Mouse (Mus musculus) layer of hippocampus, postnatal 10 days (tissue): ENCODE results near the gene Rras2. TPM values are rescaled to one million over a fixed set of nuclear protein-coding genes. Genes with fewer than 3 reads are reported as not detected.
A peak's percentile ranks its signal among the peaks of the same experiment; 100 is the strongest.

Source experiments
- DNase-seq, 2 experiments: peaks; one replicate each; pipeline ENCODE4 v3.0.0; 2021; ENCODE audit warnings: low spot score in 2 of 2
- long read RNA-seq: library from polyadenylated mRNA; stranded (forward); transcript quantifications from one replicate; pipeline ENCODE4 v2.0.0, GENCODE M21; 2023
- total RNA-seq, 2 experiments: library from RNA; stranded (reverse); gene quantifications; 2 replicates each; pipeline ENCODE4 v1.2.3; 2021

The Rras2 gene
- 10 to 100 TPM; 65.5 to 70.8 TPM for total RNA-seq
- long read RNA-seq, transcript Rras2-201 (6 exons, 2,275 nt): major isoform, 45 of 59 reads
- long read RNA-seq, partial matches to known transcripts: 5 of 59 reads
- long read RNA-seq, other reads (novel, unspliced or antisense): 9 of 59 reads

GRCm38 (mm10) chr7:114117444-114117905 is at the start of gene Rras2:
TSS of gene Rras2 (minus strand) at chr7:114117781.
- DNase-seq: peak; percentile 82 to 88

DNA sequence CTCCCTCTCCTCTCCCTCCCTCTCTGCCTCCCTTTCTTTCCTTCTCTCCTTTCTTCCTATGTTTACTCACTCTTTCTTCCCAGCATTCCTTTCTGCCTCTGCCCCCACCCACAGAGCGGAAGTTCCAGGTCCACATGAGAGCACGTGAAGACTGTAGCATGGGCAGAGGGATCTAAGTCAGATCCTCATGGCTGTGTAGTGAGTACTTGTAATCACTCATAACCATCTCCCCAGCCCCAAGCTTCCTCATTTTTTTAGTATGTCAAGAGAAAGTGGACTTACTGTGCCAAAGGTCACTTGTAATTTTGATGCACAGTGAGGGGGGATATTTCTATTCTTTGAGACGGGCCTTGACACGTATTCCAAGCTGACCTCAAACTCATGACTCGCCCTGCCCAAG is 45.4 kb upstream of the Rras2 start:
- DNase-seq: no peak

DNA sequence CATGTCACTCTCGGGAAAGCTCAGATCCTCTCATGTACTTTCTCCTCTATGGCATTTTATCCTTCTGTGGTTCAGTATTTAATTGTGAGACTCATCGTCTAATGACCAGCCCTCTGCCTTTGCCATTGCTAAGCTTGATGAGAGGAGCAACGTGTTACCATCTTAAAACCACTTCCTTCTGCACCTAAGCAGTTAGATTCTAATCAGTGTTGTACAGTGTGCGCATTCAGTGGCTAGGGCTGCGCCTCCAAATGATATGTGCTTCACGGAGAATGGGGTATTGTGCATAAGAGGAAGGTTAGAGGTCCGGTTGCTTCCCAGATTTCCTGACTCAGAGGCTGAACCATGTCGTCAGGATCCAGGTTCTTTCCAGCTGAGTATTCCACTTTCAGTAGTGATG is 43.5 kb upstream of the Rras2 start:
- DNase-seq: no peak

DNA sequence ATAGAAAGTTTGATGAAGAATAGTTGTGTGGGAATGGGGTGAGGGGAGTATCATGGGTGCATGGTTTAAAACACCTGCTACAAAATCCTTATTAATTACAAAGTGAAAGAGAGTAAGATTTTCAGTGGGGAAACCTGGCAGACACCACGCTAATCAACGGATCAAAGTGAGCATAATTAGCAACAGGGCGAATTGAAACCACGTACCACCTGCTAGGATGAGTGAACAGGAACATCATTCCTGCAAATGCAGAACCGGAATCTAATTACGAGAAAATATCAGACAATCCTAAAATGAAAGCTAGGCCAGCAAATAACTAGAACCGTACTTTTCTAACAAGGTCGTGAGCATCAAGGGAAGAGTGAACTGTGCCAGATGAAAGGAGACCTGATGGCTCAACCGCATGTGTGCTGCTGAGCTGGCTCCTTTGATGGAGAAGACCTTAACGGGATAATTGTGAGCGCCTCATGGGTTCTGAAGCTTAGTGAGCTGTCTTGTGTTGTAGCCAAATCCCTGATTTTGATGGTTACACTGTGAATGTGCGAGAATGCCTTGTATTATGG is 40.2 kb upstream of the Rras2 start:
- DNase-seq: no peak

DNA sequence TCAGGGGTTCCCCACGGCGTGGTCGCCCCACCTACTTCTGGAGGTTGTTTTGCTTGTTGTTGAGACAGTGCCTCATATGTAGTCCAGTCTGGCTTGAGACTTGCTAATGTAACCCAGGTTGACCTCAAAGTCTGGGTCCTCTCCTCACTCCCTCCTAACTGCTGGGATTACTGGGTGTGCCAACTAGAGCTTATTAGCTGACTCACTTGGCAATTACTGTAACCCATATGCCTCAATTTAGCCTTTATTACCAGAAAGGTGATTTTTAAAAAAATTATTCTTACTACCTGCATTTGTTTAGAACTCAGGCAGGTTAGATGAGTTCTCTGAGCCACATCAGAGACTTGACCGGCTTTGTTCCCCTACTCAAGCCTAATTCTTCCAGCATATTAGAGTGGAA is 38.8 kb upstream of the Rras2 start:
- DNase-seq: no peak

- DNase-seq: no peak
Observed at GRCm38 (mm10) chr7:114155053-114155865, 37.7 kb upstream of the Rras2 start.

DNA sequence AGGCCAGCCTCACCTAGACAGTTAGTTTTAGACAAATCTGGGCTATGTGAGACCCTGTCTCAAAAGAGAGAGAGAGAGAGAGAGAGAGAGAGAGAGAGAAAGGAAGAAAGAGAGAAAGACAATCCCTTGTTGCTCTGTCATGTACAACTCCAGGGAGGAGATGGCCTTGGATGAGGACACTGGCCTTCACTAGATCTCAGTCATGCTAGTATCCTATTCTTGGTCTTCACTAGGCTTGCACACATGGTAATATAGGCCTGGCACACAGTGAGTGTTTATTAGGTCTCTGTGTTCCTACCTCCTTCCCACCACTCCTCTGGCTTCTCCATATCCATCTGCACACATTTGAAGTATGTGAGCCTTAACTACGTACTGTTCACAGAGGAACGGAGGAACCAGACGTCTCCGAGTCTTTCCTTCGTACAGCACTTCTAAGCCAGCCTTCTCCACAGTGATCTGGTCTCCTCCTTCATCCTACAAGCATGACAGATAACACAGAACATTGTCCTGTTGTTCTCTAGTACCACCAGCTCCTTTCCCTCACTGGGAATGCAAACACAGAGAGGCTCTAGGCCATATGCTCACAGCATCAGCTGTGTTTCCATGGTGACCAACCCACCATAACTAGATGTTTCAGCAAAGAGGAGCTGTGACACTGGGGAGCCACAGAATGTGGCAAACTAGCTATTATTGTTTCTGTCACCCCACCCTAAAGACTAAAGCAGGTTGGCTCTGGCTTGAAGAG is 33.6 kb upstream of the Rras2 start:
- DNase-seq: peak; percentile 36 to 50

DNA sequence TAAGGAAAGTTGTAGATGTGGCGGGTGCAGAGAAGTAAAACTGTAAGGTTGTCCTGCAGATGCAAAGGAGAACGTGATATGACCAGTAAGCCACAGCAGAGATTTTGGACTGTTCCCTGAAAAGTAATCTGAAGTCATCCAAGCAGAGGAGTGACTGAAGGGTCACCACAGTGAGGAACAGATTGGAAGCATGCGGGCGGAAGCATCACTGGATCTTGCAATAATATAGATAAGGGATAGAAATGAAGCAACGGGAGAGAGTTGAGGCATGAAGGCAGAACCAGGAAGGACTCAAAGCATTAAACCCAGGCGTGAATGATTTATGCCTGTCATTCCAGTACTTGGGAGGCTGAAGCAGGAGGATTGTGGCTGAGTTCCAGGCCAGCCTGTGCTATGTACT is 32.0 kb upstream of the Rras2 start:
- DNase-seq: no peak

- no peak for DNase-seq
Observed at GRCm38 (mm10) chr7:114149135-114149534, 31.6 kb upstream of the Rras2 start.

DNA sequence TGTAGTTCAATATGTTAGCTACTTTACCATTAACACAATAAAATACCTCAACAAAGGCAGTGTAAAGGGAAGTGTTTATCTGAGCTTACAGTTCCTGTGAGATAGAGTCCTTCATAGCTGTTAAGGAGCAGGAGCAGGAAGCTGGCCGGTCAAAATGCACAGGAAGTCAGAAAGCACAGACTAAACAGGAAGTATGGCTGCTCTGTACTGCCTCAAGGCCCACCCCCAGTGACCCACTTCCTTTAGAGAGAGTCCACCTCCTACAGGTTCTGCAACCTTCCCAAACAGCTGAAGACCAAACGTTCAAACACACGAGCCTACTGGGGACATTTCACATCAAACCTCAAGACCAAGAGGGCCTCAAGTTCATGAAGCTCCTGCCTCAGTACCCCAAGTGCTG is 28.3 kb upstream of the Rras2 start:
- DNase-seq: no peak

- no peak for DNase-seq
Observed at GRCm38 (mm10) chr7:114142151-114142798, 24.7 kb upstream of the Rras2 start.

GRCm38 (mm10) chr7:114140026-114140425 is 22.4 kb upstream of the Rras2 start:
- DNase-seq: no peak

- DNase-seq: no peak
Observed at GRCm38 (mm10) chr7:114139400-114139799, 21.8 kb upstream of the Rras2 start.

DNA sequence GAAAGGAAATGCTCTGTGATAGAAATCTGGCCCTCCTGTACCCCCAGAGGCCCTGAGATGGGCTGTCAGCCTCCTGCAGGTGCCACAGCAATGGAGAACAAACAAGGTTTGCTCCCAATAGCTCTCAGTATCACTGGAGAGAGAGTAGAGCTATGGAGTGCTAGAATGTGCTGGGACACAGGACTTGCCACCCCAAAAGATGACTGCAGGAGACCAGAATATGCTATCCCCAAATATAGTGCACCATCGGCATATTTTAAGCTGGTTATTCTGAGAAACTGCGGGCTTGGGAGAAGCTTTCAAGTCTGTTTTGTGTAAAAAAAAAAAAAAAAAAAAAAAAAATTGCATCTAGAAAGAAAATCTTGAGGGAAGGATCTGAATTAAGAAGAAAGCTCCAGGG is 20.7 kb upstream of the Rras2 start:
- no peak for DNase-seq

DNA sequence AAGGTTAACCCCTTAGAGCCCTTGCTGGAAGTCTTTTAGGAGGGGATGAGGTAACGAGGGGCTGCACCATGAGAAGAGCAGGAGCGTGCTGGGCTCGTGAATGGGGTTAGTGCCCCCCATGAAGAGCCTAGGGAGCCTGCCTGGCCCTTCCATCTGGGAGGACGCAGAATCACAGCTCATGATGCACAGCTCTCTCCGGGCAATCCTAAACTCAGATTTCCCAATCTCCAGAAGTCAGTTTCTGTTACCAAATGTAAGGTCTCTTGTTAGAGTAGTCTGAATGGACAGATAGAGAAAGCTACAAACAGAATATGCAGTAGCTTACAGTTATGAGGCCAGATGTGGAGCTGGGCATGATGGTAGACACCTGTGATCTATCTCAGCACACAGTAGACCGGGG is 17.6 kb upstream of the Rras2 start:
- no peak for DNase-seq

DNA sequence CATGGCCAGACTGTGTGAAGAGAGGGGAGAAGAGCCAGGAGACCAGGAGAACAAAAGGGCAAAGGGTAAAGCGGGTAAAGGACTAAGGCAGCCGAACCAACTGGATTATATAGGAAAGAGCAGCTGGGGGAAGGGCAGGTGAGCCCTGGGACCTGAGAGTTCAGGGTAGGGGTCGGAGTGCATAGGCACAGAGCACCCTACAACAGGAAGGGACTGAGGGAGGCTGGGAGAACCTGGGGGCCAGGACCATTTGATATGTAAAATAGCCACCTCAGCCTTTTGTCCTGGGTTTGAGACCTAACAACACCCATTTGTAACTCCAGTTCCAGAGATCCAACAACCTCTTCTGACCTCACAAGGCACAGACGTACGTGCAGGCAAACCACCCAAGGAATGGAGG is 16.4 kb upstream of the Rras2 start:
- DNase-seq: no peak

DNA sequence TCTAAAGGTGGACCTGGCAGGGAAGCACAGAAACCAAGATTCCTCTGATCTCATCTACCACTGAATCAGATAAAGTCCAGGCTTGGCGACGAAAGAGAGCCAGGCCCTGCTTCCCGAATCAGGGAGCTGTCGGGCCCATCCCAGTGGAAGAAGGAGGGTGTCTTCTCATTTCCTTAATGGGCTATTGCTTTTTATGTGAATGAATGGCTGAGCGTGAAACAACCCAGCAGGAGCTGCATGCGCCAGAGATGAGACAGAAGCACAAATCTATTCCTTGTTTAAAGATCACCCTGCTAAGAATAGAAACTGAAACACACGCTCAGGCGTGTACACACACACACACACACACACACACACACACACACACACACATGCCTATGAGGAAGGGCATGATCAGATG is 14.7 kb upstream of the Rras2 start:
- peak in 1 of 2 experiments; percentile 18 for DNase-seq

- DNase-seq: no peak
Observed at GRCm38 (mm10) chr7:114129281-114129680, 11.7 kb upstream of the Rras2 start.

- no peak for DNase-seq
Observed at GRCm38 (mm10) chr7:114118180-114118579, 599 bp upstream of the Rras2 start.

DNA sequence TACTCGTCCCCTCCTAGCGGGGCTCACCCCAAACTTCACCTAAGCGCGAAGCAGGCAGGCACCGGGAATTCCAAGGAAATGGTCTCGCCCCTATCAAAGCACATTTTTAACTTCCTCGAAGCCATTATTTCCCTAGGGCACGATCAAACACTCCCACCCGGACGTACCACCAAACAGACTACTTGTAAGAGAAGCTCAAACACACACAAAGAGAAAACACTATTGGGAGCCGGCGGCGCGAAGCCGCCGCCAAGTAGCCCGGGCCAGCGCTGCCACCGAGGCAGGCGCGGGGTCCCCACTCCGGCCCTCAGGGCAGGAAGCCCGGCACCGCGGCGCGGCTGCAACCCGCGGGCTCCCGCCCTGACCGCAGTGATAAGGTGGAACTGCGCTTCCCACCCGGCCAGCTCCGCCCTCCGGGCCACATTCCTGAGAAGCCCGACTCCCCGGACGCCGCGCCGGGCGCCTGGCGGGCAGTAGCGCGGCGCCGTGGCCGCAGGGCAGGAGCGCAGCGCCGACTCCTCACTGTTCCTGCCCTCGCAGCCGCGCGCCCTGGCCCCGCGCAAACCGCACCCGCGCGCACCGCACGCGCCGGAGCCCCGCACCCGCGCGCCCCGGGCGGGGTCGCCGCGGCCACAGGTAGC is 750 bp downstream of the Rras2 start:
- peak in 1 of 2 experiments; percentile 28 for DNase-seq

DNA sequence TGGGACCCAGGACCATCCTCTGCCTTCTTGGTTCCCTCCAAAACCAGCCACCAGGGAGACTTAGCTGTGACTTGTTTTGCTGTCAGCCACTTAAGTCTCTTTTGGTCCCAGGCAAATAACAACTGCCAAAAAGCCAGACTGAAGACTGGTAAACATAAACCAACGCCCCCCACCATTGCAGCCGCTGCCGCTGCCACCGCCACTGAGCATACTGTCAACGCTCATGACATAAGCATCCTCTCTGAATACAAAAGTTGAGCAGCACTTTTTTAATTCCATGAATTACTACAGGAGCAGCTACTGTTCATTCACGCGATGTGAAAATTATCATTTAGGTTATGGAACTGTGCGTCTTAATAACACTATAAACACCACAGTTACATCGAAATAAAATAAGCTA is 1.6 kb downstream of the Rras2 start:
- no peak for DNase-seq
